Mouse (Mus musculus): ENCODE measurements around the gene Atg101. TPM values are rescaled to one million over a fixed set of nuclear protein-coding genes. Genes with fewer than 3 reads are reported as not detected.

The Atg101 gene
- polyA plus RNA-seq, 2 experiments: 47.2 to 56.0 TPM

DNA sequence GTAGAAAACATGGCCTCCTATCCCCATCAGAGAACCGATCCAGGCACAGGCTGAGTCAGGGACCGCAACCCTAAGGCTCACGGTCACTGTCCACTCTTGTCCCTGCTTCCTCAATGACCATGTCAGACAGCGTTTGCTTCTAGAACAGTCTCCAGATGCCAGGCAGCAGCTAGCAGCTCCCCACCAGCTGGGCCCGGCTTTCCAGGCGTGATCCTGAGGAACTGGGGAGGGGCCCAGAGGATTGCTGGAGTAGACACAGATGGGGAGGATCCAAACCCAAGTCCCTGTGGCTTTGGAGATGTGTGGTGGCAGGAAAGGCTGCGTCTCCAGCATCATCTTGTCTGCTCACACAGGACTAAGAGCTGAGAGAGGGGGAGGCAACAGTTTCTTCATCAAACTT lies 11.0 kb downstream of the Atg101 start:
- Histone ChIP-seq H3K9me3 (ENCODE audit: control insufficient read depth, low read length) (no peaks in the 10 kb centered on the region), H3K4me1 (ENCODE audit: control insufficient read depth, insufficient read depth, low read length) (peaks cover 7% of the 10 kb centered on the region; the same call in 1 of the 2 replicates), H3K4me2 (replicated peaks; ENCODE audit: low read depth, low read length, severe bottlenecking) (no peak overlapping the region), H3K27me3 (ENCODE audit: control insufficient read depth, insufficient read depth, low read length) (no peaks in the 10 kb centered on the region), H3K9ac (ENCODE audit: low read depth, low read length, severe bottlenecking) (no peak overlapping the region), H3K36me3 (ENCODE audit: control insufficient read depth, insufficient read depth, low read length) (peaks cover 19% of the 10 kb centered on the region), H3K4me3 (replicated peaks; ENCODE audit: low read length) (no peak overlapping the region), H3K27ac (replicated peaks; ENCODE audit: low read depth, low read length) (no peak overlapping the region)
- DNase-seq (ENCODE audit: low spot score) (no peak), ATAC-seq (ENCODE audit: low FRiP score, low read depth) (no peak)
- WGBS: 67% methylated on average over 7 of the region's 7 CpGs
- TF ChIP-seq POLR2A (IDR thresholded peaks at IDR 0.05; ENCODE audit: borderline replicate concordance, extremely low read depth, insufficient read depth, insufficient read length): no peak

DNA sequence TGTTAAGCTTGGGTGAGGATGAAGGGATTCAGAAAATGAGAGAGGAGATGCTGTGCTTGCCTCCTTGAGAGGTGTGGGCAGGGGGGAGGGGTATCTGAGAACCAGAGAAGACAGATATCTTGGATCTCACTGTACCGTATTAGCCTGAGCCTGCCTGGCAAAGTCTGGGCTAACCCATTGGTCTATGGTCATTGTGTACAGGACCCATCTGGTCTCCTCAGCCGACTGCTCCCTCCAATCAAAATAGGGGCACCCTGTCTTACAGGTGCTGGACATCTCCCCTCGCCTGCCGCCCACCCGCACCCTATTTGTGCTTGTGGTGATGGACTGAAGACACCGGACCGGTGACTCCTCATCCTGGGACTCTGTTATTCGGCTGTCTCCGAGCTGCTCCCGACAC lies 11.5 kb downstream of the Atg101 start:
- H3K9me3 ChIP-seq (ENCODE audit: control insufficient read depth, low read length): no peaks in the 10 kb centered on the region
- no peak for ATAC-seq (ENCODE audit: low FRiP score, low read depth)
- no peak for DNase-seq (ENCODE audit: low spot score)
- H3K4me3 ChIP-seq (replicated peaks; ENCODE audit: low read length): no peak overlapping the region
- no peak overlapping the region for H3K27ac ChIP-seq (replicated peaks; ENCODE audit: low read depth, low read length)
- peaks cover 13% of the 10 kb centered on the region for H3K36me3 ChIP-seq (ENCODE audit: control insufficient read depth, insufficient read depth, low read length)
- no peak for TF ChIP-seq POLR2A (IDR thresholded peaks at IDR 0.05; ENCODE audit: borderline replicate concordance, extremely low read depth, insufficient read depth, insufficient read length)
- H3K4me1 ChIP-seq (ENCODE audit: control insufficient read depth, insufficient read depth, low read length): peaks cover 7% of the 10 kb centered on the region; the same call in 1 of the 2 replicates
- no peak overlapping the region for H3K4me2 ChIP-seq (replicated peaks; ENCODE audit: low read depth, low read length, severe bottlenecking)
- WGBS: 93% methylated on average over 10 of the region's 10 CpGs
- H3K27me3 ChIP-seq (ENCODE audit: control insufficient read depth, insufficient read depth, low read length): no peaks in the 10 kb centered on the region
- no peak overlapping the region for H3K9ac ChIP-seq (ENCODE audit: low read depth, low read length, severe bottlenecking)

DNA sequence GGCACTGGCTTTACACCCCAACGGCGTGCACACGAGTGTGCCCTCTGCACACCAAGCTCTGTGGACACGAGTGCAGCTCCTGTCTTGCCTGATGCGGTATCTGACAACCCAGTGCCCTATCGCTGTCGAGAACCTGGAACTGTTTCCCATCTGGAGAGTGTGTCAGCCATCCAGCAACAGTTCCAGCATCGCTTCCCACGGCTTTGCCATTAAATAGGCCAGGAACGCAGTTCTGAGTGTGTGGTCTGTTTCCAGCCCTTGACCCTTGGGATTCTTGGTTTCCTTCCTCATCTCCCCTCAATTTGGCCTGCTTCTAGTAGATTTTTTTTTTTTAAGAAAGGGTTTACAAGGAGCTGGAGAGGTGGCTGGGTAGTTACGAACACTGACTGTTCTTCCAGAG lies 12.0 kb downstream of the Atg101 start:
- Histone ChIP-seq H3K27me3 (ENCODE audit: control insufficient read depth, insufficient read depth, low read length) (no peaks in the 10 kb centered on the region), H3K4me1 (ENCODE audit: control insufficient read depth, insufficient read depth, low read length) (peaks cover 7% of the 10 kb centered on the region; the same call in 1 of the 2 replicates), H3K4me2 (replicated peaks; ENCODE audit: low read depth, low read length, severe bottlenecking) (no peak overlapping the region), H3K4me3 (replicated peaks; ENCODE audit: low read length) (no peak overlapping the region), H3K36me3 (ENCODE audit: control insufficient read depth, insufficient read depth, low read length) (peaks cover 9% of the 10 kb centered on the region), H3K27ac (replicated peaks; ENCODE audit: low read depth, low read length) (no peak overlapping the region; the same call in 1 of the 2 replicates), H3K9me3 (ENCODE audit: control insufficient read depth, low read length) (no peaks in the 10 kb centered on the region), H3K9ac (ENCODE audit: low read depth, low read length, severe bottlenecking) (no peak overlapping the region)
- TF ChIP-seq POLR2A (IDR thresholded peaks at IDR 0.05; ENCODE audit: borderline replicate concordance, extremely low read depth, insufficient read depth, insufficient read length): no peak
- peak; percentile 53 for DNase-seq (ENCODE audit: low spot score)
- WGBS: 71% methylated on average over 11 of the region's 11 CpGs
- ATAC-seq (ENCODE audit: low FRiP score, low read depth): no peak

- Histone ChIP-seq H3K4me1 (ENCODE audit: control insufficient read depth, insufficient read depth, low read length) (peaks cover 7% of the 10 kb centered on the region; the same call in 1 of the 2 replicates), H3K27me3 (ENCODE audit: control insufficient read depth, insufficient read depth, low read length) (no peaks in the 10 kb centered on the region), H3K9ac (ENCODE audit: low read depth, low read length, severe bottlenecking) (peak overlapping the region; percentile 28; the same call in 1 of the 2 replicates), H3K4me2 (replicated peaks; ENCODE audit: low read depth, low read length, severe bottlenecking) (peak overlapping the region; percentile 17; the same call in 1 of the 2 replicates), H3K36me3 (ENCODE audit: control insufficient read depth, insufficient read depth, low read length) (no peaks in the 10 kb centered on the region), H3K27ac (replicated peaks; ENCODE audit: low read depth, low read length) (no peak overlapping the region), H3K4me3 (replicated peaks; ENCODE audit: low read length) (no peak overlapping the region), H3K9me3 (ENCODE audit: control insufficient read depth, low read length) (no peaks in the 10 kb centered on the region)
- ATAC-seq (ENCODE audit: low FRiP score, low read depth): no peak
- DNase-seq (ENCODE audit: low spot score): no peak
- no peak for TF ChIP-seq POLR2A (IDR thresholded peaks at IDR 0.05; ENCODE audit: borderline replicate concordance, extremely low read depth, insufficient read depth, insufficient read length)
- WGBS: 39% methylated on average over 7 of the region's 7 CpGs
These were observed 13.9 kb downstream of the Atg101 start for GRCm38 (mm10) chr15:101297988-101298387.

- no peaks in the 10 kb centered on the region for H3K9me3 ChIP-seq (ENCODE audit: control insufficient read depth, low read length)
- H3K4me2 ChIP-seq (replicated peaks; ENCODE audit: low read depth, low read length, severe bottlenecking): peak overlapping the region; percentile 17; the same call in 1 of the 2 replicates
- no peak for DNase-seq (ENCODE audit: low spot score)
- H3K9ac ChIP-seq (ENCODE audit: low read depth, low read length, severe bottlenecking): peak overlapping the region; percentile 28
- H3K4me1 ChIP-seq (ENCODE audit: control insufficient read depth, insufficient read depth, low read length): 0 out of 2 replicates have a peak, but pooled peaks cover 1% of the 10 kb centered on the region
- no peak for ATAC-seq (ENCODE audit: low FRiP score, low read depth)
- H3K36me3 ChIP-seq (ENCODE audit: control insufficient read depth, insufficient read depth, low read length): no peaks in the 10 kb centered on the region
- no peak overlapping the region for H3K27ac ChIP-seq (replicated peaks; ENCODE audit: low read depth, low read length)
- WGBS: 14% methylated on average over 7 of the region's 7 CpGs
- TF ChIP-seq POLR2A (IDR thresholded peaks at IDR 0.05; ENCODE audit: borderline replicate concordance, extremely low read depth, insufficient read depth, insufficient read length): no peak
- H3K4me3 ChIP-seq (replicated peaks; ENCODE audit: low read length): no peak overlapping the region
- H3K27me3 ChIP-seq (ENCODE audit: control insufficient read depth, insufficient read depth, low read length): no peaks in the 10 kb centered on the region
These were observed 14.5 kb downstream of the Atg101 start for GRCm38 (mm10) chr15:101298550-101298949.

Measured in limb, embryonic 14.5 days (tissue).